Mouse (Mus musculus): ENCODE measurements around the gene Olfr1395. TPM values are rescaled to one million over a fixed set of nuclear protein-coding genes. Genes with fewer than 3 reads are reported as not detected.
"Not testable (repeated sequence)": the region's sequence is repeated elsewhere in the genome, so short reads cannot be mapped to it uniquely, and the experiment has no call there.

The Olfr1395 gene
- polyA plus RNA-seq, 1 experiment from 2014 or later, result not detected

DNA sequence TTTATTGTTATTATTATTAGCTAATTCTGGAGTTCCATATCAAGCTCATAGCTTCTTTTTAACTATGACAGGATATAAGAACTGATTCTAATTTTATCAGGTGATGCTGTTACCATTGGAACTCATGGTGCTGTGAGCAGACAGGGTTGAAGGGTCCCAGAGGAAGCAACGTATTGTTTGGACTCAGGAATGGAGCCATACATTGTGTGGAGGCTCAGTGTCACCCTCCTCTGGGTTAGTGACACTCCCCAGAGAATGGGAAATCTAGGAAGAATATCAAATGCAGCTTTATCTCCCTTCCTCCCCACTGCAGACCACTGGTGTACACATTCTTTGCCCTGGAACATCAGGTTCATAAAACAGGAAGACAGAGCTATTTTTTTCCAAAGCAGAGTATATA, 41.1 kb downstream of the Olfr1395 start:
- no peaks in the 10 kb centered on the region for H3K36me3 ChIP-seq
- H3K4me3 ChIP-seq, result no peak overlapping the region
- no peak overlapping the region for H3K4me2 ChIP-seq (replicated peaks)
- H3K27ac ChIP-seq, result no peak overlapping the region
- ATAC-seq (ENCODE audit: insufficient number of reproducible peaks, insufficient read depth, low FRiP score, low TSS enrichment), result no peak
- no peak overlapping the region for H3K9ac ChIP-seq
- no peaks in the 10 kb centered on the region for H3K4me1 ChIP-seq
- no peaks in the 10 kb centered on the region for H3K9me3 ChIP-seq
- no peaks in the 10 kb centered on the region for H3K27me3 ChIP-seq
- 63% methylated on average over 1 of the region's 1 CpGs for WGBS

DNA sequence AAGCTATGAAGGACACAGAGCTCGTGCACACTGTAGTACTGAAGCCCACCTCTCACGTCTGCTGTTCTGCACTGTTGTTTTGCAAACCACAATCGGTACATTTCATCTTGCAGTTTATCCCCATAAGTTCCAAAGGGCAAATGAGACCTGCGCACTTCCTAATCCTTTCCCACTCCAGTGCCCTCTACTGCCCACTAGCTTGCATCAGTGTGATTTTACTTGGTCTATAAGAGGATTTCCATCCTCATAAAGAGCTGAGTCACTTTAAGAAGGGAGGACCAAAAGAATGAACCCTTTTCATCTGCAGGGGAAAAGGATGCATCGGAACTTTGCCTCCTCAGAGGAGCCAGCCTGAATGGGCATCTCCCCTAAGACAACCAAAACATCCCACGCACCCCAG, 44.4 kb downstream of the Olfr1395 start:
- Histone ChIP-seq H3K9ac (no peak overlapping the region), H3K27ac (no peak overlapping the region), H3K4me2 (replicated peaks) (no peak overlapping the region), H3K4me1 (no peaks in the 10 kb centered on the region), H3K27me3 (no peaks in the 10 kb centered on the region), H3K36me3 (no peaks in the 10 kb centered on the region), H3K4me3 (no peak overlapping the region), H3K9me3 (no peaks in the 10 kb centered on the region)
- 83% methylated on average over 6 of the region's 6 CpGs for WGBS
- ATAC-seq (ENCODE audit: insufficient number of reproducible peaks, insufficient read depth, low FRiP score, low TSS enrichment), result no peak

DNA sequence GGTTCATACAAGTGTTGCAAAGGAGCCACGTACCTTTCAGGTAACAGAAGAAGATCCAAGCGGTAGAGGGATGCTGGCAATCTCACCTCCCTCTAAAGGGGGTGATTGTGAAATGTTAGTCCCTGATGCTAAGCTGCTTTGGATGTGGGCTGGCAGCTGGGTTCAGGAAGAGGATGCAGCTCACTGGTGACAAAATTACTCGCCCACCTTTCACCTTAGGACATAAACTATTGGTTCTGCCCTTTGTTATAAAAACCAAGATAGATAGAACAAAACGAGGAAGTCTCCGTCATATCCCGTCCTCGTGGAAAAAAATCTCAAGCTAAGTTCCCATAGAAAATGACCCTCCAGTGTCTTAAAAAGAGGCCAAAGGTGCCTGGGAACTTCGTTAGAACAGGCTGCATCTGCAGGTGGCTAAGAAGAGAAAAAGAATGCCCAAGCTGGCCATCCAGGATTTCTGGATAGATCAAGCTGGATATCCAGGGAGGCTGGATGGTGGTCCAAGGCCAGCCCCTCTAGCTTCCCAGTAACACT, 44.9 kb downstream of the Olfr1395 start, which contains the start of gene Btnl9:
Btnl9 (minus strand) TSS at position 205 of the 534 bp plus-strand sequence.
- WGBS, result 76% methylated on average over 8 of the region's 8 CpGs
- no peaks in the 10 kb centered on the region for H3K36me3 ChIP-seq
- H3K4me2 ChIP-seq (replicated peaks), result no peak within 1 kb of the TSS
- no peak within 1 kb of the TSS for H3K27ac ChIP-seq
- no peak within 1 kb of the TSS for H3K4me3 ChIP-seq
- H3K4me1 ChIP-seq, result no peaks in the 10 kb centered on the region
- H3K9ac ChIP-seq, result no peak within 1 kb of the TSS
- no peaks in the 10 kb centered on the region for H3K9me3 ChIP-seq
- no peak for ATAC-seq (ENCODE audit: insufficient number of reproducible peaks, insufficient read depth, low FRiP score, low TSS enrichment)
- H3K27me3 ChIP-seq, result no peaks in the 10 kb centered on the region

DNA sequence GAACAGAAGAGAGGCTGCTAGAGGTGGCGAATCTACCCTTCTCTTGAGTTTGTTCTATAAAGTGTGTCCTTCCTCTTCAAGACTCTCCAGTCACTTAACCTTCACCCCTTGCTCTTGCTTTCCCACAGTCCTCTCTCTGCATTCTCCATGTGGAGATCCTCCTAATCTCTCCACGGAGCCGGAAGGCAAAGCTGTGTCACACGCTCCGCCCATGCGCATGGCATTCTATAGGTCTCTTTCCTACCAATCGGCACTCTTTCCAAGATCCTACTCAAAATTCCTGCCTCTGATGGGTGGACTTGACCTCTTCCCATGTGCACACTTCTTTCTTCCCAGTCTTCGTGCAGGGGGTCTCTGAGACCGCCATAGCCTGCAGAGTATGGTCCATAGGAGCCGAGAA, 45.6 kb downstream of the Olfr1395 start:
- ATAC-seq (ENCODE audit: insufficient number of reproducible peaks, insufficient read depth, low FRiP score, low TSS enrichment), result no peak
- no peaks in the 10 kb centered on the region for H3K36me3 ChIP-seq
- no peak overlapping the region for H3K4me3 ChIP-seq
- 75% methylated on average over 10 of the region's 10 CpGs for WGBS
- H3K27ac ChIP-seq, result no peak overlapping the region
- H3K9me3 ChIP-seq, result no peaks in the 10 kb centered on the region
- no peaks in the 10 kb centered on the region for H3K27me3 ChIP-seq
- H3K4me2 ChIP-seq (replicated peaks), result no peak overlapping the region
- H3K4me1 ChIP-seq, result no peaks in the 10 kb centered on the region
- H3K9ac ChIP-seq, result no peak overlapping the region

DNA sequence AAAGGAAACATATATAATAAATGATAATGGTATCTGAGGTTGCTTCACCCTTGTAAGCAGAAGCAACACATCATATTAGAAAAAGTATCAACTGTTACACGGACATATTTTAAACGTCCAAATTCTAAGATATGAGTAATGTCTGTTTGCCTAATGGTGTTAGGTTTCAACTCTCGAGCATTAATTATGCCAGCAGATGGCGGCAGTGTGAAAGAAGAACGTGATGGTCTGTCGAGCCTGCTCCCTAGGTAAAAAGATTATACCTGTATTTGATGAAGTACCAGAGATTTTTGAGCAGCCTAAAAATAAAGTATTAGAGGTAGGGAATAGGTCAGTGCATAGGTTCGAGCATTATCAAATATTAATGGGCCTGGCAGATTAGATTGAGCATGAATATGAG, 47.7 kb downstream of the Olfr1395 start:
- Histone ChIP-seq H3K9me3 (no peaks in the 10 kb centered on the region), H3K27me3 (no peaks in the 10 kb centered on the region), H3K27ac (no peak overlapping the region), H3K4me2 (replicated peaks) (no peak overlapping the region), H3K9ac (no peak overlapping the region), H3K4me1 (no peaks in the 10 kb centered on the region), H3K4me3 (no peak overlapping the region), H3K36me3 (no peaks in the 10 kb centered on the region)
- WGBS, result 4% methylated on average over 7 of the region's 7 CpGs
- ATAC-seq (ENCODE audit: insufficient number of reproducible peaks, insufficient read depth, low FRiP score, low TSS enrichment), result no peak

DNA sequence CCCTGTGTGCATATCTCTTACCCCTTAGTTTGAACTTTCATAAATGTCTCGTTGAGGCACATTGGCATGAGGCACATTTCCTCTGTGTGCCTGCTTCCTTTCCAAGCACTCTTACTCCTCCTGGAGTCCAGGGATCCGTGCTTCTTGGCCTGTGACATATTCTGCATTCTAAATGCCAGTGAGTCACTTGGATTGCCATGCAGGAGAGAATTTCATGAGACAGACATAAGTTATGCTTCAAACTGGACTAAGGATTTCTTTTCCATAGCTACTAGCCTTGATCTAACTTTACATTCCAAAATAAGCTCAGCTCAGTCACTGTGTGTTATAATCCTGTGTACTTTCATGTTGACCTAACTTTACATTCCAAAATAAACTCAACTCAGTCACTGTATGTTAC, 49.0 kb downstream of the Olfr1395 start:
- Histone ChIP-seq H3K27me3 (no peaks in the 10 kb centered on the region), H3K9ac (no peak overlapping the region), H3K27ac (no peak overlapping the region), H3K9me3 (no peaks in the 10 kb centered on the region), H3K4me1 (no peaks in the 10 kb centered on the region), H3K4me3 (no peak overlapping the region), H3K36me3 (no peaks in the 10 kb centered on the region), H3K4me2 (replicated peaks) (no peak overlapping the region)
- ATAC-seq (ENCODE audit: insufficient number of reproducible peaks, insufficient read depth, low FRiP score, low TSS enrichment), result no peak
- WGBS, result 65% methylated on average over 2 of the region's 2 CpGs

DNA sequence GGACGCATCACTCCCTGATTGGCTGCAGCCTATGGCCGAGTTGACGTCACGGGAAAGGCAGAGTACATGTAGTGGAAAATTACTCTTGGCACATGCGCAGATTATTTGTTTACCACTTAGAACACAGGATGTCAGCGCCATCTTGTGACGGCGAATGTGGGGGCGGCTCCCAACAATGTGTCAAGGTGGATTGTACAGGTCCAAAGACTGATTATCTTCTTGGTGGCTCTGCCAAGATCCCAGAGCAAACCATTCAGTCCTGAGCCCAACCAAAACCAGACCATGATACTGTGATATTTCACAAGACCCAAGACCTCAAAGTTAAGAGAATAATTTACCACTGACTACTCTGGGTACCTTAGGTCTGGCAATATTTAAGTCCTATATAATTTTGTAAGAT, 52.7 kb downstream of the Olfr1395 start:
- 97% methylated on average over 9 of the region's 9 CpGs for WGBS
- not testable (repeated sequence) for H3K27me3 ChIP-seq; H3K4me1 ChIP-seq; ATAC-seq (ENCODE audit: insufficient number of reproducible peaks, insufficient read depth, low FRiP score, low TSS enrichment); H3K9me3 ChIP-seq; H3K4me2 ChIP-seq (replicated peaks); H3K36me3 ChIP-seq; H3K4me3 ChIP-seq; H3K27ac ChIP-seq; H3K9ac ChIP-seq

DNA sequence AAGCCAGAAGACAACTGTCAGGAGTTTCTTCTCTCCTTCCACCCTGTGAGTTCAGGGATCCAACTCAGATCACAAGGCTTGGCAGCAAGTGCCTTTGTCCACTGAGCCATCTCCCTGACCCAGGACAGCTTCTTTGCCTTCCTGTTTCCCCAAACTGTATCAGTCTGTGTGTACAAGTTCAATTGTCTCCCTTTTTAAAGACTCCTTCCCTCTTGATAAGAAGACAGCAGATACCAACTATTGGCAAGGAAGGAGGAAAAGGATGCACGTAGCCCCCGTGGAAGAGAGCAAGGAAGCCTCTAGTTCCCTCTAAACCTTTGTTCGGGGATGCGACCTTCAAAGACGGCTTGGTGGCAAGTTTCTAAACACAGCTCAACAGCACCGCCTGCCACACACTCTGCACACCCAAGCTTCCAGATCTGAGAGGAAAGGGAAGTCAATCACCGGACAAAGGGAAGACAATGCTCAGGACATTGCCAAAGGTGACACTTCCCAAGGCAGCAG, 53.8 kb downstream of the Olfr1395 start:
- Histone ChIP-seq H3K27ac (no peak overlapping the region), H3K27me3 (no peaks in the 10 kb centered on the region), H3K4me1 (no peaks in the 10 kb centered on the region), H3K9ac (no peak overlapping the region), H3K4me3 (no peak overlapping the region), H3K4me2 (replicated peaks) (no peak overlapping the region), H3K9me3 (no peaks in the 10 kb centered on the region), H3K36me3 (no peaks in the 10 kb centered on the region)
- 91% methylated on average over 7 of the region's 7 CpGs for WGBS
- no peak for ATAC-seq (ENCODE audit: insufficient number of reproducible peaks, insufficient read depth, low FRiP score, low TSS enrichment)

Other genes starting within 250 kb of the Olfr1395 start
- gene Gm5431, start 240.1 kb upstream of the Olfr1395 start, polyA plus RNA-seq (2016; fragmentation: Nextera tagmentation; extraction: Ambion mirVana), result 0.06 TPM in 1 of 2 replicates, not detected in the other
- 2.0 and 2.2 TPM in 2 replicates for gene Psme2b, start 196.1 kb upstream of the Olfr1395 start, polyA plus RNA-seq (2016; fragmentation: Nextera tagmentation; extraction: Ambion mirVana)
- not detected in 2 replicates for gene Olfr56, start 163.4 kb upstream of the Olfr1395 start, polyA plus RNA-seq (2016; fragmentation: Nextera tagmentation; extraction: Ambion mirVana)
- gene 9930111J21Rik1, start 162.9 kb upstream of the Olfr1395 start, polyA plus RNA-seq (2016; fragmentation: Nextera tagmentation; extraction: Ambion mirVana), result 0.43 and 0.49 TPM in 2 replicates
- gene Gm12185, start 150.0 kb upstream of the Olfr1395 start, polyA plus RNA-seq (2016; fragmentation: Nextera tagmentation; extraction: Ambion mirVana), result not detected in 2 replicates
- 0.18 TPM in 1 of 2 replicates, not detected in the other for gene Tgtp1, start 148.1 kb upstream of the Olfr1395 start, polyA plus RNA-seq (2016; fragmentation: Nextera tagmentation; extraction: Ambion mirVana)
- gene 9930111J21Rik2, start 91.0 kb upstream of the Olfr1395 start, polyA plus RNA-seq (2016; fragmentation: Nextera tagmentation; extraction: Ambion mirVana), result 0.10 and 0.19 TPM in 2 replicates
- 0.15 TPM in 1 of 2 replicates, not detected in the other for gene Tgtp2, start 78.1 kb upstream of the Olfr1395 start, polyA plus RNA-seq (2016; fragmentation: Nextera tagmentation; extraction: Ambion mirVana)
- gene Ifi47, start 65.7 kb upstream of the Olfr1395 start, polyA plus RNA-seq (2016; fragmentation: Nextera tagmentation; extraction: Ambion mirVana), result 0.74 and 1.2 TPM in 2 replicates
- gene Olfr1396, start 27.4 kb upstream of the Olfr1395 start, polyA plus RNA-seq (2016; fragmentation: Nextera tagmentation; extraction: Ambion mirVana), result not detected in 2 replicates
- gene Olfr1394, start 12.1 kb downstream of the Olfr1395 start, polyA plus RNA-seq (2016; fragmentation: Nextera tagmentation; extraction: Ambion mirVana), result not detected in 2 replicates
- 0.35 and 0.99 TPM in 2 replicates for gene Btnl9, start 44.9 kb downstream of the Olfr1395 start, polyA plus RNA-seq (2016; fragmentation: Nextera tagmentation; extraction: Ambion mirVana)
- 49.4 and 53.9 TPM in 2 replicates for gene Zfp62, start 61.0 kb downstream of the Olfr1395 start, polyA plus RNA-seq (2016; fragmentation: Nextera tagmentation; extraction: Ambion mirVana)
- gene Mgat1, start 101.9 kb downstream of the Olfr1395 start, polyA plus RNA-seq (2016; fragmentation: Nextera tagmentation; extraction: Ambion mirVana), result 46.6 and 49.9 TPM in 2 replicates
- 0.08 TPM in 1 of 2 replicates, not detected in the other for gene Olfr1393, start 136.0 kb downstream of the Olfr1395 start, polyA plus RNA-seq (2016; fragmentation: Nextera tagmentation; extraction: Ambion mirVana)
- gene Olfr1392, start 143.0 kb downstream of the Olfr1395 start, polyA plus RNA-seq (2016; fragmentation: Nextera tagmentation; extraction: Ambion mirVana), result not detected in 2 replicates
- gene Olfr10, start 162.5 kb downstream of the Olfr1395 start, polyA plus RNA-seq (2016; fragmentation: Nextera tagmentation; extraction: Ambion mirVana), result not detected in 2 replicates
- not detected in 2 replicates for gene Olfr1391, start 180.5 kb downstream of the Olfr1395 start, polyA plus RNA-seq (2016; fragmentation: Nextera tagmentation; extraction: Ambion mirVana)
- not detected in 2 replicates for gene Olfr1390, start 192.9 kb downstream of the Olfr1395 start, polyA plus RNA-seq (2016; fragmentation: Nextera tagmentation; extraction: Ambion mirVana)

All from embryonic facial prominence, embryonic 12.5 days (tissue).